Mouse (Mus musculus): ENCODE measurements around the gene Josd2. TPM values are rescaled to one million over a fixed set of nuclear protein-coding genes. Genes with fewer than 3 reads are reported as not detected.

The Josd2 gene
- polyA plus RNA-seq, 1 experiment from 2014 or later = 33.7 TPM

- H3K27ac ChIP-seq (replicated peaks) = no peak overlapping the region
Measured at GRCm38 (mm10) chr7:44497361-44498055, 29.7 kb downstream of the Josd2 start.

GRCm38 (mm10) chr7:44498922-44499321, 31.1 kb downstream of the Josd2 start:
- 67% methylated on average over 1 of the region's 1 CpGs for WGBS
- DNase-seq (ENCODE audit: low spot score) (no peak), ATAC-seq (ENCODE audit: low FRiP score, low TSS enrichment) (no peak)
- H3K36me3 ChIP-seq (ENCODE audit: control insufficient read depth, insufficient read depth, low read length) = no peaks in the 10 kb centered on the region
- H3K4me2 ChIP-seq (replicated peaks; ENCODE audit: low read depth) = no peak overlapping the region
- no peak overlapping the region for H3K4me3 ChIP-seq (ENCODE audit: low read depth, low read length)
- H3K9me3 ChIP-seq (ENCODE audit: control insufficient read depth, low read length) = no peaks in the 10 kb centered on the region
- TF ChIP-seq CTCF (IDR thresholded peaks at IDR 0.05; ENCODE audit: low read depth) (no peak), EP300 (optimal IDR thresholded peaks at IDR 0.05) (no peak)
- peaks cover 5% of the 10 kb centered on the region for H3K4me1 ChIP-seq (replicated peaks; ENCODE audit: control insufficient read depth, insufficient read depth)
- H3K9ac ChIP-seq (ENCODE audit: low read length) = no peak overlapping the region
- H3K27ac ChIP-seq (replicated peaks) = no peak overlapping the region
- no peaks in the 10 kb centered on the region for H3K27me3 ChIP-seq (ENCODE audit: control insufficient read depth, insufficient read depth, low read length)

More at GRCm38 (mm10) chr7:44497361-44498055, 29.7 kb downstream of the Josd2 start:
- H3K36me3 ChIP-seq (ENCODE audit: control insufficient read depth, insufficient read depth, low read length) = peaks cover 3% of the 10 kb centered on the region; the same call in 1 of the 2 replicates
- H3K9me3 ChIP-seq (ENCODE audit: control insufficient read depth, low read length) = no peaks in the 10 kb centered on the region
- H3K4me2 ChIP-seq (replicated peaks; ENCODE audit: low read depth) = peak overlapping the region; percentile 86; the same call in 1 of the 2 replicates
- WGBS = 82% methylated on average over 10 of the region's 10 CpGs
- no peak overlapping the region for H3K4me3 ChIP-seq (ENCODE audit: low read depth, low read length)
- no peaks in the 10 kb centered on the region for H3K27me3 ChIP-seq (ENCODE audit: control insufficient read depth, insufficient read depth, low read length)
- DNase-seq (ENCODE audit: low spot score) = no peak
- TF ChIP-seq EP300 (optimal IDR thresholded peaks at IDR 0.05) = no peak
- no peak for TF ChIP-seq CTCF (IDR thresholded peaks at IDR 0.05; ENCODE audit: low read depth)
- ATAC-seq (ENCODE audit: low FRiP score, low TSS enrichment) = no peak
- no peak overlapping the region for H3K9ac ChIP-seq (ENCODE audit: low read length)
- H3K4me1 ChIP-seq (replicated peaks; ENCODE audit: control insufficient read depth, insufficient read depth) = peaks cover 5% of the 10 kb centered on the region

GRCm38 (mm10) chr7:44500046-44500445, 32.3 kb downstream of the Josd2 start:
- Histone ChIP-seq H3K9ac (ENCODE audit: low read length) (no peak overlapping the region), H3K4me2 (replicated peaks; ENCODE audit: low read depth) (no peak overlapping the region), H3K36me3 (ENCODE audit: control insufficient read depth, insufficient read depth, low read length) (no peaks in the 10 kb centered on the region), H3K27ac (replicated peaks) (no peak overlapping the region), H3K4me1 (replicated peaks; ENCODE audit: control insufficient read depth, insufficient read depth) (peaks cover 5% of the 10 kb centered on the region), H3K4me3 (ENCODE audit: low read depth, low read length) (no peak overlapping the region), H3K9me3 (ENCODE audit: control insufficient read depth, low read length) (no peaks in the 10 kb centered on the region), H3K27me3 (ENCODE audit: control insufficient read depth, insufficient read depth, low read length) (no peaks in the 10 kb centered on the region)
- 48% methylated on average over 20 of the region's 20 CpGs for WGBS
- ATAC-seq (ENCODE audit: low FRiP score, low TSS enrichment) (no peak), DNase-seq (ENCODE audit: low spot score) (no peak)
- TF ChIP-seq EP300 (optimal IDR thresholded peaks at IDR 0.05) (no peak), CTCF (IDR thresholded peaks at IDR 0.05; ENCODE audit: low read depth) (no peak)

- peak; percentile 82 for TF ChIP-seq CTCF (IDR thresholded peaks at IDR 0.05; ENCODE audit: low read depth)
- no peak for TF ChIP-seq EP300 (optimal IDR thresholded peaks at IDR 0.05)
- 34% methylated on average over 5 of the region's 5 CpGs for WGBS
- Histone ChIP-seq H3K27me3 (ENCODE audit: control insufficient read depth, insufficient read depth, low read length) (no peaks in the 10 kb centered on the region), H3K4me2 (replicated peaks; ENCODE audit: low read depth) (no peak overlapping the region), H3K4me1 (replicated peaks; ENCODE audit: control insufficient read depth, insufficient read depth) (no peaks in the 10 kb centered on the region), H3K4me3 (ENCODE audit: low read depth, low read length) (no peak overlapping the region), H3K27ac (replicated peaks) (no peak overlapping the region), H3K9ac (ENCODE audit: low read length) (no peak overlapping the region), H3K36me3 (ENCODE audit: control insufficient read depth, insufficient read depth, low read length) (no peaks in the 10 kb centered on the region), H3K9me3 (ENCODE audit: control insufficient read depth, low read length) (no peaks in the 10 kb centered on the region)
- DNase-seq (ENCODE audit: low spot score) = peak; percentile 75
- ATAC-seq (ENCODE audit: low FRiP score, low TSS enrichment) = no peak; the same call in 1 of the 2 replicates
Measured at GRCm38 (mm10) chr7:44501563-44502115, 33.9 kb downstream of the Josd2 start.

- no peak for ATAC-seq (ENCODE audit: low FRiP score, low TSS enrichment)
- no peaks in the 10 kb centered on the region for H3K4me1 ChIP-seq (replicated peaks; ENCODE audit: control insufficient read depth, insufficient read depth)
- H3K9me3 ChIP-seq (ENCODE audit: control insufficient read depth, low read length) = no peaks in the 10 kb centered on the region
- no peaks in the 10 kb centered on the region for H3K27me3 ChIP-seq (ENCODE audit: control insufficient read depth, insufficient read depth, low read length)
- TF ChIP-seq CTCF (IDR thresholded peaks at IDR 0.05; ENCODE audit: low read depth) (no peak), EP300 (optimal IDR thresholded peaks at IDR 0.05) (no peak)
- H3K4me3 ChIP-seq (ENCODE audit: low read depth, low read length) = no peak overlapping the region
- no peak for DNase-seq (ENCODE audit: low spot score)
- no peak overlapping the region for H3K9ac ChIP-seq (ENCODE audit: low read length)
- H3K27ac ChIP-seq (replicated peaks) = no peak overlapping the region
- H3K4me2 ChIP-seq (replicated peaks; ENCODE audit: low read depth) = no peak overlapping the region
- H3K36me3 ChIP-seq (ENCODE audit: control insufficient read depth, insufficient read depth, low read length) = no peaks in the 10 kb centered on the region
Measured at GRCm38 (mm10) chr7:44507491-44507890, 39.7 kb downstream of the Josd2 start.

GRCm38 (mm10) chr7:44519240-44519913, 51.6 kb downstream of the Josd2 start:
- no peaks in the 10 kb centered on the region for H3K36me3 ChIP-seq (ENCODE audit: control insufficient read depth, insufficient read depth, low read length)
- ATAC-seq (ENCODE audit: low FRiP score, low TSS enrichment) = no peak
- 61% methylated on average over 9 of the region's 9 CpGs for WGBS

More at GRCm38 (mm10) chr7:44519240-44519913, 51.6 kb downstream of the Josd2 start:
- Histone ChIP-seq H3K4me2 (replicated peaks; ENCODE audit: low read depth) (no peak overlapping the region), H3K4me3 (ENCODE audit: low read depth, low read length) (no peak overlapping the region), H3K9me3 (ENCODE audit: control insufficient read depth, low read length) (no peaks in the 10 kb centered on the region), H3K27me3 (ENCODE audit: control insufficient read depth, insufficient read depth, low read length) (no peaks in the 10 kb centered on the region), H3K4me1 (replicated peaks; ENCODE audit: control insufficient read depth, insufficient read depth) (no peaks in the 10 kb centered on the region), H3K9ac (ENCODE audit: low read length) (no peak overlapping the region), H3K27ac (replicated peaks) (no peak overlapping the region)
- TF ChIP-seq CTCF (IDR thresholded peaks at IDR 0.05; ENCODE audit: low read depth) (peak; percentile 33), EP300 (optimal IDR thresholded peaks at IDR 0.05) (no peak)
- DNase-seq (ENCODE audit: low spot score) = no peak
